Mouse (Mus musculus) kidney, embryonic 15.5 days (tissue): ENCODE results near the gene Smad6. TPM values are rescaled to one million over a fixed set of nuclear protein-coding genes. Genes with fewer than 3 reads are reported as not detected.

Experiments
- ATAC-seq: fragments of 200-750 bp; cut with Nextera tagmentation; replicated peaks from 2 replicates; pipeline ENCODE4 v1.8.0; 2017; ENCODE audit warnings: moderate TSS enrichment; ENCODE audit not compliant: low FRiP score
- H3K27ac ChIP-seq: fragments of 300-500 bp; sonication (generic); 2 replicates; pipeline ENCODE4 v1.5.1; 2015; ENCODE audit warnings: mild to moderate bottlenecking, inconsistent platforms
- H3K27me3 ChIP-seq: fragments of 300-500 bp; sonication (generic); 2 replicates; pipeline ENCODE4 v1.6.1; 2015; ENCODE audit warnings: inconsistent platforms
- H3K36me3 ChIP-seq: fragments of 300-500 bp; sonication (generic); 2 replicates; pipeline ENCODE4 v1.6.1; 2015; ENCODE audit warnings: inconsistent platforms
- H3K4me1 ChIP-seq: fragments of 300-500 bp; sonication (generic); 2 replicates; pipeline ENCODE4 v1.6.1; 2015; ENCODE audit warnings: inconsistent platforms
- H3K4me2 ChIP-seq: fragments of 300-500 bp; sonication (generic); 2 replicates; pipeline ENCODE4 v1.6.1; 2015; ENCODE audit warnings: moderate library complexity, mild to moderate bottlenecking, inconsistent platforms
- H3K4me3 ChIP-seq: fragments of 300-500 bp; sonication (generic); replicated peaks from 2 replicates; pipeline ENCODE4 v1.5.1; 2015; ENCODE audit warnings: mild to moderate bottlenecking, inconsistent platforms
- H3K9ac ChIP-seq: fragments of 300-500 bp; sonication (generic); 2 replicates; pipeline ENCODE4 v1.6.1; 2015; ENCODE audit warnings: mild to moderate bottlenecking, inconsistent platforms
- H3K9me3 ChIP-seq: fragments of 300-500 bp; sonication (generic); replicated peaks from 2 replicates; pipeline ENCODE4 v1.6.1; 2016; ENCODE audit warnings: inconsistent platforms
- WGBS: fragments of 180-500 bp; shearing (Covaris S2); methylation state at CpG from one replicate; pipeline ENCODE4 v1.1.7; 2015; ENCODE audit warnings: mixed read lengths; 5-methylcytosine and 5-hydroxymethylcytosine counted together
- polyA plus RNA-seq: library from polyadenylated mRNA; unstranded; fragments of >200 nt; fragmentation: Nextera tagmentation; extraction: Ambion mirVana; gene quantifications from 2 replicates; pipeline ENCODE4 v1.2.1, GENCODE M21; 2015

Gene Smad6
- polyA plus RNA-seq, 1 experiment from 2014 or later = 12.3 TPM

DNA sequence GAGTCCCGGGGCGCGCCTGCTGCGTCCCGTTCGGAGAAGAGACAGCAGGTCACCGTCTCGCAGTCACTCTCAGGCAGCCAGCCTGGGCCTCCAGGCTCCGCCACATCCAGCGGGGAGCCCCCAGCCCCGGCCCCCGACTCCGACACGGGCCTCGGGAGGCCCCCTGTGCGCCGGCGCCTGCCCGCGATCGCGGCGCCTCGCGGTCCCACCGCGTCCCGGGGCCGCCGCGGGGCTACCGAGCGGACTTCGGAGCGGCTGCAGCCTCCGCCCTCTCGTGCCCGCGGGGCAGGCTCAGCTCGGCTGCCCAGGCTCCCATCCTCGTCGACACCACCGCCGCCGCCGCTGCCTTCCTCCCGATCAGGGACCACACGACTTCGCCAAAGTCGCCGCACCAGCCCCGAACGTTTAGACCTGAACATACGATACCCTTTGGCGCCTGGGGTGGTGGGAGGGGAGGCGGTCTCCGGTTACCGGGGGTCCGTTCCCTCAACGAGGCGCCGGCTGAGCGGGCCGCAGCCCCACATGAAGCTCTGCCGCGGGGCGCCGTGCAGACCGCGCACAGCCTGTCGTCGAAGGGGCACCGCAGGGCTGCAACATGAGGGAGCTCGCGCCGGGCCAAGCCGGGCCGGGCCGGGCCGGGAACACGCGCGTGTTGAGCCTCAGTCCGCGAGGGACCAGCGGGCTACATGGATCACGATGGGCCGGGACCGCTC lies 1.1 kb downstream of the Smad6 start:
- Histone ChIP-seq H3K4me3 (peak overlapping the region; percentile 86), H3K9me3 (no peaks in the 10 kb centered on the region), H3K4me2 (peak overlapping the region; percentile 93), H3K9ac (peak overlapping the region; percentile 99), H3K4me1 (peaks cover 62% of the 10 kb centered on the region), H3K27me3 (no peaks in the 10 kb centered on the region), H3K36me3 (peaks cover 6% of the 10 kb centered on the region), H3K27ac (peak overlapping the region; percentile 98)
- ATAC-seq = no peak
- under 1% methylated on average over 88 of the region's 89 CpGs for WGBS

DNA sequence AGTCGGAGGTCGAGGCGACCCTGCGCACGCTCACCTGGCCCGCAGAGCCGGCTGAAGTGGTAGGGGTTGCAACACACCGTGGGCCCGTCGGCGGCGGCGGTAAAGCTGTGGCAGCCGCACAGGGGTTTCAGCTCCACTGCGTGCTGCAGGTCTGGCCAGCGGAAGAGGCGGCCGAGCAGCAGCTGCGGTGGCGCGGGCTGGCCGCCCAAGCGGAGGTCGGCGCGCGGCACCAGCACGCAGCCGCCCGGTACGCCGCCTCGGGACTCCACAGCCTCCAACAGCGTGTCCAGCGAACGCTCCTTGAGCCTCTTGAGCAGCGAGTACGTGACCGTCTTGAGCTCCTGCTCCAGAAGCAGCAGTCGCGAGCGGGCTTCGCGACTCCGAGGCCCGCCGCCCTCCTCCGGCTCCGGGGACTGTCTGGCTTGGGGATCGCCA lies 1.7 kb downstream of the Smad6 start:
- Histone ChIP-seq H3K27me3 (no peaks in the 10 kb centered on the region), H3K27ac (peak overlapping the region; percentile 98), H3K9ac (peak overlapping the region; percentile 99), H3K4me3 (peak overlapping the region; percentile 86), H3K4me1 (peaks cover 64% of the 10 kb centered on the region), H3K4me2 (peak overlapping the region; percentile 93), H3K9me3 (no peaks in the 10 kb centered on the region), H3K36me3 (peaks cover 7% of the 10 kb centered on the region)
- 1% methylated on average over 41 of the region's 50 CpGs for WGBS
- ATAC-seq = no peak

DNA sequence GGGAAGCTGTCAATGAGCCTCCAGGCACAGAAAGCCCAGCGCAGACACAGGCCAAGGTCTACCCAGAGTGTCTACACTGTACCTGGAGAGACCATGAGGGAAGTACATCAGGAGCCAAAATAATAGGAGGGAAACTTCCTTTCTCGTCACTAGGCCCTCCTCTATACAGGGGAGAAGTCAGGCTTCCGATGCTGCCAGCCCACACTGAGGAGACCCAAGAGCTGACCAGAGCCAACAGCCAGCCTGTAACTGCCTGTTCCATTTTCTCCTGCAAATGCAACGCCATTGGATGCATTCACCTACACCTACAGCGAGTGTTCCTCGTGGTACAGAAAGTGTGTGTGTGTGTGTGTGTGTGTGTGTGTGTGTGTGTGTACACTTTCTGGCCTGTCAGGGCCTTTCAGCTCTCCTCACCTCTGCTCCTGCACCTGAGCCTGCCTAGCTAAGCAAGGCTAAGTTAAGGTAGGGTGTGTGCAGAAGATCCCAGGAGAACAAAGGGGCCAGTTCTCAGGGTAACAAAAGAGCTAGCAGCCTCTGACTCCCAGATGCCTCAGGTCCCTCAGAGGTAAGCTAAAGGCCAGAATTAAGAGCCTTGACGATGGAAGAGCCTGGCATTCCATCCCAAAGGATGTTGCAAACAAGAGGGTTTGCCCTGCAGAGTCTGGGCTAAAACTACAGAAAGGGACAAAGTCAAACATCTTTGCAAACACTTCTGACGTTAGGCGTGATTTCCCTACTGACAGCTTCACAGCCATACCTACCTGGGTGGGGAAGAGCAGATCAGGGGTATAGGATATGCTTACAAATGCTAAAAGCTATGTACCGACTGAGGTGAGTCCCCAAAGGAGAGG lies 2.6 kb downstream of the Smad6 start:
- Histone ChIP-seq H3K27me3 (no peaks in the 10 kb centered on the region), H3K9ac (peak overlapping the region; percentile 99), H3K27ac (peak overlapping the region; percentile 98), H3K4me3 (peak overlapping the region; percentile 86), H3K4me2 (peak overlapping the region; percentile 93), H3K4me1 (peaks cover 66% of the 10 kb centered on the region), H3K36me3 (peaks cover 11% of the 10 kb centered on the region), H3K9me3 (no peaks in the 10 kb centered on the region)
- WGBS = 5% methylated on average over 10 of the region's 10 CpGs
- ATAC-seq = no peak

DNA sequence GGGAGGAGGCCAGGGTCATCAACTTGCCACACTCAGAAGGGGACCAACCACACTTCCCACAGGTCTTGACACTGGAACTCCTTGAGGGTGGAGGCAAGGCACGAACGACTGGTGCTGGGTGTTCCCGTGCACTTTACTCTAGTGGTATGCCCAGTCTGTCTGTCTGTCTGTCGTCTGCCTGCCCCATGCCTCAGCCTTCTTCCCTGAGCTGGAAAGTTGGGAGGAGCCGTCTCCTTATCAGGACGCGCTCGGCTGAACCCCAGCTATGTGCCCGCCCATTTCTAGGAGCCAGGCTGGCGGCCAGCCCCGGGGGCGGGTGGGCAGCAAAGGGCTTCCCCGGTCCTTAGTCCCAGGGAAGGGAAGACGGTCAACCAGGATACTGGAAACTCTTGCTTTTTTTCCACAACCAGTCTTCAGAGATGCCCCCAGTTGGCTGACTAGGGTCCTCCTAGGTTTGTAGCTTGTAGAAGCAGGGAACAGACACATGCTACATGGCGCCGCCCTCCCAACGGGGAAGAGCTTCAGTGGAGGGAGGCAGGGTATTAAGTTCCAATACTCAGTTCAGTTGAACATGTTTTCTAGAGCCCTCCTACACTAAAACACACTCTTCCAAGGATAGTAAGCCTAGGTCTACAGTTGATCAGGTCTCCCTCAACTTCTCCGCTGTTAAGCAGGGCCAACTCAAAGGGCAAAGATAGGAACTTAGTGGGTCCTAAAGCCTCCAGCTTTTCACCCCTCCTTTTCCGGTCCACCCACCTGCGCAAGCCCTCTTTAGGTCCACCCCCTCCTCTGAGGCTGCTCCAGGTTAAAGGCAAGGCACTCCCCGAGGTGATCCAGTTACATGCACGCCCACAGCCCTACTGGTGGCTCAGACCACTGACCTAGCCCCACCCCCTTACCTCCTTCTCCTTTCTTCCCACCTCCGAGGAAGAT lies 3.7 kb downstream of the Smad6 start:
- Histone ChIP-seq H3K27me3 (no peaks in the 10 kb centered on the region), H3K4me1 (peaks cover 69% of the 10 kb centered on the region), H3K27ac (peak overlapping the region; percentile 98), H3K9ac (peak overlapping the region; percentile 99), H3K36me3 (peaks cover 21% of the 10 kb centered on the region), H3K4me2 (peak overlapping the region; percentile 93), H3K4me3 (peak overlapping the region; percentile 86), H3K9me3 (no peaks in the 10 kb centered on the region)
- WGBS = 2% methylated on average over 23 of the region's 23 CpGs
- ATAC-seq = peak; percentile 76

DNA sequence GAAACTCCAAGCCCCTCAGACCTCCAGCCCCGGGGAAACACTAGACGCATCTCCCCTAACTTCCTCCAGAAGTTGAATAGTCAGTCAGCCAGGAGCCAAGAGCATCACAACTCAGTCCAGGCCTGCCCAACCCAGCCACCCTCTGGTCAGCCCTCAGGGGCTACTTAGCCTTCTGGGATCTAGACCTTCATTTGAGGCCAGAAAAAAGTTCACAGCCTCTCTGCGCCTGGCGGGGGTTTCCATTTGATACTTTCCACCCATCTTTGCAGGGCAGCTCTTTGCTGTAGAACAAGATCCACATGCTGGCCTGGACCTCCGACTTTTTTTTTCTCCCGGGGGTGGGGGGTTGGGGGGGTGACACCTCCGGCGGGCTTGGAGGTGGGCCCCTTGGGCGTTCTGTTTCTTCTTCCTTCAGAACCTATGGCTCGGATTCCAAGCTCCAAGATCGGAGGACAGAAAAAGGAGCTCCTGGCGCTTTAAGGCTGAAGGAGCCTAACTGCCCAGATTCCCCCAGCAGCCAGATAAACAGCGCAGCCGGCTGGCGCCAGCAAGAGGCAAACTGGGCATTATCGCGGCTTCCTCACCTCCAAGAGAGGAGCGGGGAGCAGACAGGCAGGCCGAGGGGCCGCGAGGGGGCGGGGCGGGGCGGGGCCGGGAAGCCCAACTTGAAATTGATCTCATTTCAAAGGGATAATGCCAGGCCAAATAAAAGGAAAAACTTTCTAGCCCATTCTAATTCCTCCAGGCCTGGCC lies 5.0 kb downstream of the Smad6 start:
- Histone ChIP-seq H3K4me1 (peaks cover 71% of the 10 kb centered on the region), H3K27me3 (no peaks in the 10 kb centered on the region), H3K4me2 (peak overlapping the region; percentile 93), H3K4me3 (peak overlapping the region; percentile 86), H3K27ac (peak overlapping the region; percentile 98), H3K9me3 (no peaks in the 10 kb centered on the region), H3K9ac (peak overlapping the region; percentile 99), H3K36me3 (peaks cover 34% of the 10 kb centered on the region)
- no peak for ATAC-seq
- WGBS = 2% methylated on average over 25 of the region's 25 CpGs

DNA sequence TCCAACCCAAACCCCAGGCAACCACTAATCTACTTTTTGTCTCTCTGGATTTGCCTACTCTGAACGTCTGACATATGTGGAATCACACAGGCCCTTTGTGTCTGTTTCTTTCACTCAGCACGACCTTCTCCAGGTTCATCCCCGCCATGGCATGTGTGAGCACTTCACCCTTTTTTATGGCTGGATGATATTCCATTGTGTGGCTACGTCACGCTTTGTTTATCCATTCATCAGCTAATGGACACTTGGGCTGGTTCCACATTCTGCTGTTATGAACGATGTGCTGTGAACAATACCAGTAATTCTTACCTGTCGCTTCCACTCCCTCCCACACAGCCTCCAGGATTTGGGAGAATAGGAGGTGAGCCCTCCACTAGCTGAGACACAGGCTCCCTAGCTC lies 5.8 kb downstream of the Smad6 start:
- Histone ChIP-seq H3K27me3 (no peaks in the 10 kb centered on the region), H3K9me3 (0 out of 2 replicates have a peak, but pooled peaks cover 5% of the 10 kb centered on the region), H3K36me3 (peaks cover 42% of the 10 kb centered on the region), H3K27ac (peak overlapping the region; percentile 98), H3K4me3 (peak overlapping the region; percentile 86), H3K4me2 (peak overlapping the region; percentile 93), H3K4me1 (peaks cover 71% of the 10 kb centered on the region), H3K9ac (peak overlapping the region; percentile 99; the same call in 1 of the 2 replicates)
- 46% methylated on average over 7 of the region's 7 CpGs for WGBS
- ATAC-seq = no peak

DNA sequence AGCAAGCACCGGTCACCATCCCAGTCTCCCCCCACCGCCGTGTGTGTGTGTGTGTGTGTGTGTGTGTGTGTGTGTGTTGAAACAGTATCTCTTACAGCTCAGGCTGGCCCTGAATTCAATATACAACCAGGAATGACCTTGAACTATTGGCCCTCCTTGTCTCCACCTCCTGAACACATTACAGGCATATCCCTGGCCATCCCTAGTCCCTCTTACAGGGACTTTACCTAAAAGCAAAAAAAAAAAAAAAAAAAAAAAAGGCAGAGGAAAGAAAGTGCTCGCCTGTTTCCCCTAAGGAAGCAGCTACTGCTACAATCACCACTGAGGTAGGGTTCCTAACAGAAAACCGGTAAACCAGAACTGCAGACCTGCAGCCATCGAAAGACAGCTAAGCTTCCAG lies 7.1 kb downstream of the Smad6 start:
- H3K36me3 ChIP-seq = peaks cover 53% of the 10 kb centered on the region
- H3K9ac ChIP-seq = no peak overlapping the region
- H3K27me3 ChIP-seq = no peaks in the 10 kb centered on the region
- H3K4me3 ChIP-seq = no peak overlapping the region
- 0 out of 2 replicates have a peak, but pooled peaks cover 5% of the 10 kb centered on the region for H3K9me3 ChIP-seq
- ATAC-seq = no peak
- H3K4me1 ChIP-seq = peaks cover 76% of the 10 kb centered on the region
- peak overlapping the region; percentile 5; the same call in 1 of the 2 replicates for H3K4me2 ChIP-seq
- H3K27ac ChIP-seq = 0 out of 2 replicates have a peak overlapping the region, but pooled peaks have one; percentile 52
- WGBS = 39% methylated on average over 6 of the region's 6 CpGs

DNA sequence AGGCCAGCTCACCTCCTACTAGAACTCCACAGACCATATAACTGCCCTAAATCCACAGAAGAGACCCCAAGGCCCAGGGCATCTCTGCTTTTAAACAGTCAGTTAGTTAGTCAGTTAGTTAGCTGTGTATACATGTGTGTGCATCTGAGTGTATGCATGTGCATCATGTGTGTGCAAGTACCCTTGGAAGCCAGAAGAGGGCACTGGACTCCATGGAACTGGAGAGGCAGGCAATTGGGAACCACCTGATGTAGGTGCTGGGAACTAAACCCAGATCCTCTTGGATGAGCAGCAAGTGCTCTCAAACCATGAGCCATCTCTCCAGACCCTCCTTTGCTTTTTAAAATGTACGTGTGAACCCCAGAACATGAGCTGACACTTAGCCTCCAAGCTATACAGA lies 10.5 kb downstream of the Smad6 start:
- no peaks in the 10 kb centered on the region for H3K27me3 ChIP-seq
- no peak overlapping the region for H3K9ac ChIP-seq
- no peak for ATAC-seq
- H3K4me1 ChIP-seq = peaks cover 59% of the 10 kb centered on the region
- 0 out of 2 replicates have a peak, but pooled peaks cover 5% of the 10 kb centered on the region for H3K9me3 ChIP-seq
- H3K27ac ChIP-seq = no peak overlapping the region
- H3K4me3 ChIP-seq = no peak overlapping the region
- H3K4me2 ChIP-seq = no peak overlapping the region
- 91% methylated on average over 1 of the region's 1 CpGs for WGBS
- H3K36me3 ChIP-seq = peaks cover 84% of the 10 kb centered on the region

DNA sequence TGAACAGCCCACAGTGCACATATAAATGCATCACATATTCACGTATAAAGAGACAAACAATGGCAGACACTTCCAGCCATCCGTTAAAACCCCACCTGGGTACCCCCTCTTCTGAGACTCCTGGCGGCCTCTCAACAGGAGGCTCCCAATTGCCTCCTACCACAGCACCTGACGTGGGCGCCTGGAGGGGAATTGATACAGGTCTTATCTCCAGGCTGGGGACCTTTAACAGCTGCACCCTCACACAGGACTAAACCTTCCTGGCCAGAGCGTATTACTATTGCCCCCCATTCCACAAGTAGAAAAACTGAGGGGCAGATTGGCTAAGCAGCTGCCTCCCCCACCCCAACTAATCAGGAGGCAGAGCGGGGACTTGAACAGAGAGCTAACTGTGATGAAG lies 18.9 kb downstream of the Smad6 start:
- peaks cover 83% of the 10 kb centered on the region for H3K36me3 ChIP-seq
- H3K4me1 ChIP-seq = peaks cover 63% of the 10 kb centered on the region
- no peaks in the 10 kb centered on the region for H3K9me3 ChIP-seq
- no peak overlapping the region for H3K27ac ChIP-seq
- H3K4me2 ChIP-seq = no peak overlapping the region
- no peak overlapping the region for H3K4me3 ChIP-seq
- 86% methylated on average over 7 of the region's 7 CpGs for WGBS
- no peak overlapping the region for H3K9ac ChIP-seq
- H3K27me3 ChIP-seq = no peaks in the 10 kb centered on the region
- no peak for ATAC-seq

DNA sequence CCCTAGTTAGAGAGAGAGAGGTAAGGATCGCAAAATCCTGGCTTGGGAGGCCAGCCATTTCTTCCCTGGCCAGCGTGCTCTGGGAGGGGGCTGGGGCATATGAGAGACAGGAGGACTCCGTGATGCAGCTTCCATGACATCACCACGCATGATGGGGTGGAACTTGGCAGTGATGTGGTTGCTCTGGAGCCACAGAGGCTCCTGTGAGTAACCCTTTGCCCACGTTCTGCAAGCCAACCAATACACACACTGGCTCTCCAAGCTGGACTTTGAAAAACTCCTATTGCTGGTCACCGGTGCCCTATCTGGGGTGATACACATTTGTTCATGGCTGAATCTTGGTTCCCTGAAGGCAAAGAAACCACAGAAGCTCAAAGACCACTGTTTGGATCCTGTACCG lies 20.8 kb downstream of the Smad6 start:
- Histone ChIP-seq H3K27me3 (no peaks in the 10 kb centered on the region), H3K4me2 (no peak overlapping the region), H3K9ac (no peak overlapping the region), H3K9me3 (no peaks in the 10 kb centered on the region), H3K36me3 (peaks cover 76% of the 10 kb centered on the region), H3K4me3 (no peak overlapping the region), H3K4me1 (peaks cover 66% of the 10 kb centered on the region), H3K27ac (no peak overlapping the region)
- 74% methylated on average over 7 of the region's 7 CpGs for WGBS
- ATAC-seq = no peak

DNA sequence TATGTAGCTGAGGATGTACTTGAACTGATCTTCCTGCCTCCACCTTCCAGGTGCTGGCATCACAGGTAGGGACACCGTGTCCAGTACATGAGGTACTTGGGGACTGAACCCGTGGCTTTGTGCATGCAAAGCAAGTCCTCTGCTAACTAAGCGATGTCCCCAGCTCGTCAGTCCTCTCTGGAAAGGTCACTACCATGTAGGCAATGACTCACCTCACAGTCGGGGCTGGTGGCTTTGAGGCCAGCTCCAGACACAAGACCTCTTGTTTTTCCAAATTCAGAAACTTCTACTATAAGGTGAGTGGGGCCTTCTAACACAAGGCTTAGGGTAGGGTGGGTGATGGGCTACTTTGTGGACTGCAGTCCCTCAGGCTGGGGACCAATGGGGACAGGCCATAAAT lies 21.8 kb downstream of the Smad6 start:
- Histone ChIP-seq H3K9ac (no peak overlapping the region), H3K36me3 (peaks cover 75% of the 10 kb centered on the region), H3K4me3 (no peak overlapping the region), H3K4me1 (peaks cover 66% of the 10 kb centered on the region), H3K4me2 (no peak overlapping the region), H3K9me3 (no peaks in the 10 kb centered on the region), H3K27me3 (no peaks in the 10 kb centered on the region), H3K27ac (no peak overlapping the region)
- no peak for ATAC-seq
- WGBS = 81% methylated on average over 5 of the region's 5 CpGs
